Mouse (Mus musculus) activated CD4-positive, CD25-positive, alpha-beta regulatory T cell, adult 4 months (primary cell): ENCODE measurements around the gene Snx33. TPM values are rescaled to one million over a fixed set of nuclear protein-coding genes. Genes with fewer than 3 reads are reported as not detected.

Experiments
- polyA plus RNA-seq, 2 experiments: library from polyadenylated mRNA; unstranded; fragments of 100-300 nt; shearing (Covaris generic); gene quantifications; one replicate each; pipeline ENCODE4 v1.2.1; 2017

Gene Snx33
- polyA plus RNA-seq, 2 experiments from 2014 or later = 3.1 to 5.2 TPM

Other genes starting within 250 kb of the Snx33 start
- not detected for gene Lingo1, start 131.9 kb downstream of the Snx33 start, polyA plus RNA-seq
- gene Odf3l1, start 63.7 kb downstream of the Snx33 start, polyA plus RNA-seq = not detected
- under 1 TPM in 1 of 2 experiments, not detected in 1; 0.33 TPM for gene Cspg4, start 63.3 kb downstream of the Snx33 start, polyA plus RNA-seq
- 10 to 100 TPM; 54.8 to 68.4 TPM for gene Imp3, start 9.1 kb upstream of the Snx33 start, polyA plus RNA-seq
- gene Snupn, start 22.5 kb upstream of the Snx33 start, polyA plus RNA-seq = 10 to 100 TPM; 16.2 to 21.2 TPM
- 1 to 10 TPM; 3.5 to 4.1 TPM for gene Ptpn9, start 66.6 kb upstream of the Snx33 start, polyA plus RNA-seq
- gene Sin3a, start 143.7 kb upstream of the Snx33 start, polyA plus RNA-seq = 10 to 100 TPM; 31.7 to 33.5 TPM
- gene Man2c1, start 202.3 kb upstream of the Snx33 start, polyA plus RNA-seq = 10 to 100 TPM; 38.8 to 51.6 TPM
- gene Neil1, start 219.9 kb upstream of the Snx33 start, polyA plus RNA-seq = 10 to 100 TPM; 18.0 to 33.4 TPM
- 100 to 1,000 TPM; 264 to 293 TPM for gene Commd4, start 230.0 kb upstream of the Snx33 start, polyA plus RNA-seq